10 mouse cellular contexts compared by ENCODE assay signal in the genomic region with DNA sequence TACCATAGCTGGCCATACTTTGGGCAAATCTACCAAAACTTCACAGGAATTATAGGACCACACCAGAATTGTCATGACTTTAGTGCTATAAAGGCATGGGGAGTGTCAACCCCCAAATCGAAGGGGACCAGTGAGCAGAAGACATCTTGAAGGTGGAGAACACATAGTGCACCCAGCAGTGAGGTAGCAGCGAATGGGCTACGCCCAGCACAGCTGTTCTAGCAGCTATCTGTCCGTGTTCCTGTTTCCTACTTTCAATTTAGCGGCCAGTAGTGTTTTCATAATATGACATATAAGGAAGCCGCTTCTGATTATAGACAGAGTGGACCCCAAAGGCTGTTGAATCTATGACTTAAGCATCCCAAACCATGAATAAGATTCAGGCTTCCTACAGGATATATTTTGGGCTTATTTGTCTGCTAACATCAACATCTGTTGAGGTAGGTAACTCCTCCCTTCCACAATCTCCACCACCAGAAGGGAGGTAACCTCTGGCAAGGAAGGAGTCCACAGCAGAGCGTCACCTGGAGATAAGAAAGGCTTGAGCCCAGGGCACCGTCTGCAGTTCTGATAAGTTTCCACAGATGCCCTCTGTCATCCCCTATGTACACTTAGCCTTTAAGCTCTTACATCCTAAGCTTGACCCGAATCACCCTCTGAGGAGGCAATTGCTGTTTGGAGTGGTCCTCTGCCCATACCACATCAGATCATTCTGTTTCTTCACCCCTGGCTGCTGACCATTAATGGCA. TPM values are rescaled to one million over a fixed set of nuclear protein-coding genes. Genes with fewer than 3 reads are reported as not detected.
DNase-seq lines count a peak whose midpoint lies in the region; ATAC-seq lines count a peak whose summit lies in the region.
"Had no signal": no experiment of that assay in that cellular context is flagged by ENCODE, and none has a peak within 500 bp of the region (broad histone marks: within the 10 kb centered on the region; RNA-seq: fewer than 3 reads in every experiment).

No protein-coding gene starts in this region.

- intact Hi-C loops in heart, postnatal 25 days (cut with DNase I), result no loop called here

- no peak overlapping the region for H3K4me2 ChIP-seq in forebrain, embryonic 13.5 days
- H3K4me2 ChIP-seq: limb, embryonic 12.5 days had no signal

- H3K9me3 ChIP-seq in heart, embryonic 10.5 days, result no peaks in the 10 kb centered on the region
- no peaks in the 10 kb centered on the region for H3K9me3 ChIP-seq in forebrain, embryonic 13.5 days (replicated peaks)
- H3K9me3 ChIP-seq: limb, embryonic 12.5 days had no signal

- H3K9ac ChIP-seq in forebrain, embryonic 13.5 days, result no peak overlapping the region
- H3K9ac ChIP-seq: limb, embryonic 12.5 days had no signal

- H3K27me3 ChIP-seq in heart, embryonic 10.5 days (ENCODE audit: insufficient read depth, poor library complexity, severe bottlenecking), result no peaks in the 10 kb centered on the region
- no peaks in the 10 kb centered on the region for H3K27me3 ChIP-seq in forebrain, embryonic 13.5 days
- H3K27me3 ChIP-seq: limb, embryonic 12.5 days had no signal

- DNase-seq in heart, embryonic 10.5 days (ENCODE audit: low spot score), result peak; percentile 83
- DNase-seq in heart, postnatal 25 days (ENCODE audit: low spot score), result no peak
- peak; percentile 46 for DNase-seq in c-Kit-positive CD71-negative TER-119-negative erythroid progenitor cells, embryonic 14.5 days (ENCODE audit: low read depth)
- DNase-seq in liver, result peak; percentile 88
- peak; percentile 77 to 81 for DNase-seq in spleen, postnatal 36 days (ENCODE audit: low spot score in 2 of 2)
- no peak for DNase-seq in right cerebral cortex, postnatal 10 days (ENCODE audit: low spot score in 2 of 2)
- DNase-seq: cerebellum, adult 18-20 months had no signal

- WGBS in heart, embryonic 10.5 days, result 64% methylated on average over 9 of the region's 9 CpGs
- WGBS in forebrain, embryonic 13.5 days, result 96% methylated on average over 9 of the region's 9 CpGs

- peaks cover 87% of the 10 kb centered on the region for H3K4me1 ChIP-seq in heart, embryonic 10.5 days
- H3K4me1 ChIP-seq in forebrain, embryonic 13.5 days, result 0 out of 2 replicates have a peak, but pooled peaks cover 8% of the 10 kb centered on the region

- no peaks in the 10 kb centered on the region for H3K36me3 ChIP-seq in heart, embryonic 10.5 days
- no peaks in the 10 kb centered on the region for H3K36me3 ChIP-seq in forebrain, embryonic 13.5 days (ENCODE audit: poor library complexity, severe bottlenecking)
- H3K36me3 ChIP-seq: limb, embryonic 12.5 days had no signal

- H3K4me3 ChIP-seq in heart, embryonic 10.5 days, result no peak overlapping the region
- H3K4me3 ChIP-seq in forebrain, embryonic 13.5 days, result no peak overlapping the region
- H3K4me3 ChIP-seq: limb, embryonic 12.5 days had no signal

- peak overlapping the region; percentile 72; the same call in 1 of the 2 replicates for H3K27ac ChIP-seq in heart, embryonic 10.5 days
- H3K27ac ChIP-seq in forebrain, embryonic 13.5 days, result no peak overlapping the region
- H3K27ac ChIP-seq: limb, embryonic 12.5 days had no signal

- no peak for ATAC-seq in cerebellum, adult (ENCODE audit: insufficient number of reproducible peaks, low FRiP score, low TSS enrichment)
- ATAC-seq in forebrain, embryonic 13.5 days, result no peak

RNA-seq across cellular contexts. Expression of a gene that starts 19.4 kb away (rescaled TPM):
- 19.6 and 34.1 TPM in 2 replicates for polyA plus RNA-seq in heart, embryonic 10.5 days (2016; fragmentation: Nextera tagmentation; extraction: Ambion mirVana)
- 100 to 1,000 TPM; 185 to 192 TPM for total RNA-seq in heart, postnatal 25 days (2021)
- polyA plus RNA-seq in forebrain, embryonic 13.5 days (2015; fragmentation: Nextera tagmentation; extraction: Ambion mirVana), result 15.6 and 17.1 TPM in 2 replicates

RNA-seq across cellular contexts. Expression of a gene that starts 19.5 kb away (rescaled TPM):
- 22.8 and 23.8 TPM in 2 replicates for polyA plus RNA-seq in heart, embryonic 10.5 days (2016; fragmentation: Nextera tagmentation; extraction: Ambion mirVana)
- total RNA-seq in heart, postnatal 25 days (2021), result 10 to 100 TPM; 55.0 to 57.1 TPM
- 62.7 and 63.0 TPM in 2 replicates for polyA plus RNA-seq in forebrain, embryonic 13.5 days (2015; fragmentation: Nextera tagmentation; extraction: Ambion mirVana)

Comparison
In these comparisons a context has a peak if more than half of its experiments do, and no peak if none do; other contexts are left out.
1. DNase-seq: peak in heart, embryonic 10.5 days (single experiment), c-Kit-positive CD71-negative TER-119-negative erythroid progenitor cells, embryonic 14.5 days (single experiment), liver (single experiment) and spleen, postnatal 36 days (2 of 2); none in heart, postnatal 25 days (single experiment) and right cerebral cortex, postnatal 10 days (0 of 2).